Mouse (Mus musculus): ENCODE data around the gene Pde4d.
A peak's percentile ranks its signal among the peaks of the same experiment; 100 is the strongest.

Gene Pde4d

GRCm38 (mm10) chr13:108598673-108599072 is 148.9 kb downstream of the Pde4d start:
- DNase-seq (ENCODE audit: low read depth) = peak; percentile 12

- peak; percentile 37 for DNase-seq (ENCODE audit: low read depth)
Observed at GRCm38 (mm10) chr13:108599186-108599900, 149.6 kb downstream of the Pde4d start.

GRCm38 (mm10) chr13:108601021-108601420 is 151.3 kb downstream of the Pde4d start:
- DNase-seq (ENCODE audit: low read depth) = peak; percentile 71

GRCm38 (mm10) chr13:108603502-108603901 is 153.8 kb downstream of the Pde4d start:
- peak; percentile 34 for DNase-seq (ENCODE audit: low read depth)

GRCm38 (mm10) chr13:108604213-108604612 is 154.5 kb downstream of the Pde4d start:
- DNase-seq (ENCODE audit: low read depth) = no peak

- DNase-seq (ENCODE audit: low read depth) = no peak
Observed at GRCm38 (mm10) chr13:108618207-108618606, 168.5 kb downstream of the Pde4d start.

GRCm38 (mm10) chr13:108622681-108623080 is 172.9 kb downstream of the Pde4d start:
- no peak for DNase-seq (ENCODE audit: low read depth)

- DNase-seq (ENCODE audit: low read depth) = no peak
Observed at GRCm38 (mm10) chr13:108623929-108624328, 174.2 kb downstream of the Pde4d start.

GRCm38 (mm10) chr13:108626166-108626565 is 176.4 kb downstream of the Pde4d start:
- no peak for DNase-seq (ENCODE audit: low read depth)

- peak; percentile 36 for DNase-seq (ENCODE audit: low read depth)
Observed at GRCm38 (mm10) chr13:108628501-108628900, 178.8 kb downstream of the Pde4d start.

GRCm38 (mm10) chr13:108630576-108630975 is 180.8 kb downstream of the Pde4d start:
- DNase-seq (ENCODE audit: low read depth) = no peak

GRCm38 (mm10) chr13:108631222-108631621 is 181.5 kb downstream of the Pde4d start:
- DNase-seq (ENCODE audit: low read depth) = peak; percentile 42

- peak; percentile 44 for DNase-seq (ENCODE audit: low read depth)
Observed at GRCm38 (mm10) chr13:108636526-108636925, 186.8 kb downstream of the Pde4d start.

- DNase-seq (ENCODE audit: low read depth) = no peak
Observed at GRCm38 (mm10) chr13:108642259-108642658, 192.5 kb downstream of the Pde4d start.

- DNase-seq (ENCODE audit: low read depth) = no peak
Observed at GRCm38 (mm10) chr13:108646801-108647200, 197.1 kb downstream of the Pde4d start.

GRCm38 (mm10) chr13:108647239-108647638 is 197.5 kb downstream of the Pde4d start:
- DNase-seq (ENCODE audit: low read depth) = no peak

- no peak for DNase-seq (ENCODE audit: low read depth)
Observed at GRCm38 (mm10) chr13:108654026-108654723, 204.4 kb downstream of the Pde4d start.

- no peak for DNase-seq (ENCODE audit: low read depth)
Observed at GRCm38 (mm10) chr13:108666579-108666978, 216.8 kb downstream of the Pde4d start.

- DNase-seq (ENCODE audit: low read depth) = no peak
Observed at GRCm38 (mm10) chr13:108667077-108667476, 217.3 kb downstream of the Pde4d start.

GRCm38 (mm10) chr13:108677056-108677455 is 227.3 kb downstream of the Pde4d start:
- no peak for DNase-seq (ENCODE audit: low read depth)

- DNase-seq (ENCODE audit: low read depth) = peak; percentile 19
Observed at GRCm38 (mm10) chr13:108683018-108683417, 233.3 kb downstream of the Pde4d start.

- peak; percentile 5 for DNase-seq (ENCODE audit: low read depth)
Observed at GRCm38 (mm10) chr13:108685817-108686216, 236.1 kb downstream of the Pde4d start.

GRCm38 (mm10) chr13:108686262-108686661 is 236.5 kb downstream of the Pde4d start:
- DNase-seq (ENCODE audit: low read depth) = no peak

All from NIH3T3 (cell line).